Mouse (Mus musculus): Measurements from ENCODE around the gene Nr2c2ap. TPM values are rescaled to one million over a fixed set of nuclear protein-coding genes. Genes with fewer than 3 reads are reported as not detected.
A peak's percentile ranks its signal among the peaks of the same experiment; 100 is the strongest.

Gene Nr2c2ap
- 25.1 and 26.0 TPM in 2 replicates for polyA plus RNA-seq (2015; fragmentation: Nextera tagmentation; extraction: Ambion mirVana)

DNA sequence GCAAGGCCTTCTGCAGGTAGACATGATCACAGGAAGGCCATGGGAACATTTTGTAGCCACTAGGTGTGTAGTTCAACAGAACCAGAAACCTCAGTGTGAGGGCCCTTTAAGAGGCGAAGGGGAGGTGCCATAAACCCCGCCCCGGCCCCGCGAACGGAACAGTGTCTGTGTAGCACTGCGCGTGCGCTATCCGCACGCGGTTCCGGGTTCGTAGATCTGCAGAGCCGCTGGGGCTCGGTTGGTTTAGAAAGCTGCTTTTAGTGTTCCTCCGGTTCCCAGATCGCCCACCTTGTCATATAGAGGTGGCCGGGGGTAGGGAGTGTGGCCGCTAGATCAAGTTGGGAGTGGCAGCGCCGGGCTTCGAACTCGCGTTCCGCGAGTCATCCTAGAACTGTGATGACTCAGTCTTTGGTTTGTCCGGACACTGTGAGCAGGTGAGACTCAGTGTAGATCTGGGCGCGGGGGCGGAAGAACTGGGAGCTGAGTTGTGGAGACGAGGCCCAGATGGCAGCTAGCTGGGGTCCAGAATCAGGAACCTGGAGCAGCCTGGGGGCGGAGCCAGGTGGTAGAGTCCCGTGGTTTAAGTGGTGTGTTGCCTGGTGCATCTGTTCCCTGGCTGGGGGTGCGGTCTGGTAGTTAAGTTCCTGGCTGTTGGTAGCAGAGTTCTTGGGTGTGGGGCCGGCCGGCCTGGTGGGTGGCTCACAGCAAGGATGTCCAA lies at the start of gene Nr2c2ap:
Nr2c2ap (plus strand) TSS at position 168 of the 718 bp plus-strand sequence.
- H3K9me3 ChIP-seq = no peaks in the 10 kb centered on the region
- H3K4me2 ChIP-seq (replicated peaks) = peak within 1 kb of the TSS; percentile 78
- no peaks in the 10 kb centered on the region for H3K27me3 ChIP-seq
- WGBS = 1% methylated on average over 37 of the region's 37 CpGs
- no peak within 1 kb of the TSS for H3K27ac ChIP-seq
- peak; percentile 86 for ATAC-seq (ENCODE audit: low FRiP score, low read depth)
- H3K9ac ChIP-seq = peak within 1 kb of the TSS; percentile 61
- H3K4me1 ChIP-seq = peaks cover 10% of the 10 kb centered on the region
- H3K4me3 ChIP-seq = peak within 1 kb of the TSS; percentile 61
- H3K36me3 ChIP-seq = peaks cover 42% of the 10 kb centered on the region

- no peak overlapping the region for H3K9ac ChIP-seq
- no peak overlapping the region for H3K4me3 ChIP-seq
- H3K27me3 ChIP-seq = peaks cover 64% of the 10 kb centered on the region
- peaks cover 18% of the 10 kb centered on the region for H3K4me1 ChIP-seq
- 80% methylated on average over 2 of the region's 2 CpGs for WGBS
- ATAC-seq (ENCODE audit: low FRiP score, low read depth) = no peak
- H3K27ac ChIP-seq = no peak overlapping the region
- H3K9me3 ChIP-seq = no peaks in the 10 kb centered on the region
- H3K36me3 ChIP-seq = no peaks in the 10 kb centered on the region
- no peak overlapping the region for H3K4me2 ChIP-seq (replicated peaks)
Measured at GRCm38 (mm10) chr8:70081976-70082375, 49.2 kb upstream of the Nr2c2ap start.

DNA sequence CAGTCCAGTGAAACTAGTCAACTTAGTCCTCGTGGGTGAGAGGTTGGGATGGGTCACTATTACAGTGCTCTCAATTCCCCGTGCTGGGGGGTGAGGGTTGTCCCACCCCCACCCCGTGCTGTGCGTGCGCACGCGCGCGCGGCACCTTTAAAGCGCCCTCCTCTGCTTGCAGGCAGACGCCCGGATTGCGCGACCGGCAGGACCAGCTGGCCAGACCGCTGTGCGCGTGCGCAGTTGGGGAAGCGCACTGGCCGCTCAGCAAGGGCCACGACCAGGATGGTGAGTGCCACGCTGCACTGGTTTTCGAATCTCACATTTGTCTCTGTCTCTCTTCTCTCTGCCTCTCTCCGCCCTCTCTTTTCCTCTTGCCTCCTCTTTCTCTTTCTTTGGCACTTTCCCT lies 47.8 kb upstream of the Nr2c2ap start, which contains the start of gene Hapln4:
Hapln4 (plus strand) TSS at position 173 of the 400 bp plus-strand sequence.
- no peak for ATAC-seq (ENCODE audit: low FRiP score, low read depth)
- under 1% methylated on average over 26 of the region's 26 CpGs for WGBS
- H3K9ac ChIP-seq = peak within 1 kb of the TSS; percentile 60

DNA sequence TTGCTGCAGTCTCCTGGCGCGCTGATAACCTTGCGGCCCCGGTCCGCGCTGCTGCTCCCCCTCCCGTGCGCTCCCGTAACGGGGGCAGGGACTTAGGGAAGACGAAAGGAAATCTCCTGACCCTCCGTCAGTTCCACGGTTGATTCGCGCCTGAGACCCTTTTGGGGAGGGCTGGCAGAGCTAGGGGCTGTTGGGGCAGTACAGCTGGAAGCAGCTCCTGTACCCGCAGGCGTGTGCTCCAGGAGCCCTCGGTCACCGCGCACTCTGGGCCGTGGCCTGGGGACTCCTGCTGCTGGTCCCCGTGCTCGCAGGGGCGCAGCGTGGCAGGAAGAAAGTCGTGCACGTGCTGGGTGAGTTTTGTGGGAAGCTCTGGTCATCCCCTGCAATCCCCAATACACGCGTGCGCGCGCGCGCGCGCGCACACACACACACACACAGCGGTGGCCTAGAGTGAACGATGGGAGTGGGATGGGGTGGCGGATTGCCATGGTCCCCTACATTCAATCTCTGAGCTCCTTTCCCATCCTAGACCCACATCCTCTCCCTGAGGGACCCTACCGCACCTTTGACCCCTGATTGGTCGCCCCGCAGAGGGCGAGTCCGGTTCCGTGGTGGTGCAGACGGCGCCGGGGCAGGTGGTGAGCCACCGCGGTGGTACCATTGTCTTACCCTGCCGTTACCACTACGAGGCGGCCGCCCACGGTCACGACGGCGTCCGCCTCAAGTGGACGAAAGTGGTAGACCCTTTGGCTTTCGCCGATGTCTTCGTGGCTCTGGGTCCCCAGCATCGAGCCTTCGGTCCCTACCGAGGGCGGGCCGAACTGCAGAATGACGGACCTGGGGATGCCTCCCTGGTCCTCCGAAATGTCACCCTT lies 46.7 kb upstream of the Nr2c2ap start:
- 1% methylated on average over 71 of the region's 71 CpGs for WGBS
- peaks cover 28% of the 10 kb centered on the region for H3K4me1 ChIP-seq
- no peaks in the 10 kb centered on the region for H3K9me3 ChIP-seq
- H3K27me3 ChIP-seq = peaks cover 88% of the 10 kb centered on the region
- H3K4me3 ChIP-seq = peak overlapping the region; percentile 46
- ATAC-seq (ENCODE audit: low FRiP score, low read depth) = no peak
- H3K9ac ChIP-seq = peak overlapping the region; percentile 60
- H3K27ac ChIP-seq = no peak overlapping the region
- peak overlapping the region; percentile 79 for H3K4me2 ChIP-seq (replicated peaks)
- H3K36me3 ChIP-seq = no peaks in the 10 kb centered on the region

More for the DNA sequence above, 47.8 kb upstream of the Nr2c2ap start, which contains the start of gene Hapln4:
- peak within 1 kb of the TSS; percentile 79 for H3K4me2 ChIP-seq (replicated peaks)
- H3K4me3 ChIP-seq = peak within 1 kb of the TSS; percentile 46
- peaks cover 77% of the 10 kb centered on the region for H3K27me3 ChIP-seq
- no peaks in the 10 kb centered on the region for H3K36me3 ChIP-seq
- H3K9me3 ChIP-seq = no peaks in the 10 kb centered on the region
- H3K27ac ChIP-seq = no peak within 1 kb of the TSS
- peaks cover 26% of the 10 kb centered on the region for H3K4me1 ChIP-seq

- H3K27ac ChIP-seq = no peak overlapping the region
- 46% methylated on average over 1 of the region's 1 CpGs for WGBS
Measured at GRCm38 (mm10) chr8:70086151-70086550, 45.0 kb upstream of the Nr2c2ap start.

GRCm38 (mm10) chr8:70087237-70087636 lies 43.9 kb upstream of the Nr2c2ap start:
- no peak overlapping the region for H3K27ac ChIP-seq
- no peaks in the 10 kb centered on the region for H3K9me3 ChIP-seq
- H3K4me3 ChIP-seq = no peak overlapping the region
- peaks cover 100% of the 10 kb centered on the region for H3K27me3 ChIP-seq
- H3K9ac ChIP-seq = no peak overlapping the region; the same call in 1 of the 2 replicates
- no peak for ATAC-seq (ENCODE audit: low FRiP score, low read depth)
- H3K4me1 ChIP-seq = peaks cover 28% of the 10 kb centered on the region
- H3K4me2 ChIP-seq (replicated peaks) = no peak overlapping the region
- no peaks in the 10 kb centered on the region for H3K36me3 ChIP-seq
- WGBS = 7% methylated on average over 7 of the region's 7 CpGs

More at GRCm38 (mm10) chr8:70086151-70086550, 45.0 kb upstream of the Nr2c2ap start:
- H3K9ac ChIP-seq = no peak overlapping the region
- no peak overlapping the region for H3K4me3 ChIP-seq
- H3K27me3 ChIP-seq = peaks cover 100% of the 10 kb centered on the region
- H3K4me1 ChIP-seq = peaks cover 28% of the 10 kb centered on the region
- no peaks in the 10 kb centered on the region for H3K9me3 ChIP-seq
- no peak for ATAC-seq (ENCODE audit: low FRiP score, low read depth)
- no peak overlapping the region for H3K4me2 ChIP-seq (replicated peaks)
- no peaks in the 10 kb centered on the region for H3K36me3 ChIP-seq

DNA sequence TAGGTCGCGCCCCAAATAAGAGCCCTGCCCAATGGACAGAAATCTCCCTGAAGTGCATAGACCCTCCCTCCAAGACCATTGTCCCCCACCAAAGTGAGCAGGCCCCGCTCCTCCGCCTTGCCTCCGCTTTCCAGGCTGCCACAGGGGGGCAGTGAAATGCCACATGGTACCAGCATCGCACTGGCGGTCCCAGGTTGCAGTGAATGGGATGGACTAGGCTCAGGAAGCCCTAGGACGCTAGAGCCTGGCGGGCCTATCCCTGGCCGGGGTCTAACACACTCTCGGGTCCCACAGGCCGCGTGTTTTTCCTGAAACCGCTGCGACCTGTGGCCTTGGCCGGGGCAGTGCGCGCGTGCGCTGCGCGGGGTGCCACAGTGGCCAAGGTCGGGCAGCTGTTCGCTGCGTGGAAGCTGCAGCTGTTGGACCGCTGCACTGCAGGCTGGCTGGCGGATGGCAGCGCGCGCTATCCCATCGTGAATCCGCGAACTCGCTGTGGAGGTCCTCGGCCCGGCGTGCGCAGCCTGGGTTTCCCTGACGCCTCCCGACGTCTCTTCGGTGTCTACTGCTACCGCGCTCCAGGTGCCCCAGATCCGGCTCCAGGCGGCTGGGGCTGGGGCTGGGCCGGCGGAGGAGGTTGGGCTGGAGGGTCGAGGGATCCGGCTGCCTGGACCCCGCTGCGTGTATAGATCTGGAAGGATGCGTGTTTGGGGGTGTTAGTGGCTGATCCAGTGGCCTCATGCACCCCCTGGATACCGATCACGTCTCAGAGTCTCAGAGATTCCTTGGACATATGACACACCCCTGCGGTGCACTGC lies 43.1 kb upstream of the Nr2c2ap start:
- no peaks in the 10 kb centered on the region for H3K36me3 ChIP-seq
- H3K27me3 ChIP-seq = peaks cover 92% of the 10 kb centered on the region
- peak overlapping the region; percentile 54 for H3K9ac ChIP-seq
- H3K27ac ChIP-seq = no peak overlapping the region
- ATAC-seq (ENCODE audit: low FRiP score, low read depth) = peak; percentile 48; the same call in 1 of the 2 replicates
- WGBS = 5% methylated on average over 56 of the region's 56 CpGs
- no peaks in the 10 kb centered on the region for H3K9me3 ChIP-seq
- H3K4me2 ChIP-seq (replicated peaks) = peak overlapping the region; percentile 75
- H3K4me3 ChIP-seq = peak overlapping the region; percentile 43
- H3K4me1 ChIP-seq = peaks cover 27% of the 10 kb centered on the region

DNA sequence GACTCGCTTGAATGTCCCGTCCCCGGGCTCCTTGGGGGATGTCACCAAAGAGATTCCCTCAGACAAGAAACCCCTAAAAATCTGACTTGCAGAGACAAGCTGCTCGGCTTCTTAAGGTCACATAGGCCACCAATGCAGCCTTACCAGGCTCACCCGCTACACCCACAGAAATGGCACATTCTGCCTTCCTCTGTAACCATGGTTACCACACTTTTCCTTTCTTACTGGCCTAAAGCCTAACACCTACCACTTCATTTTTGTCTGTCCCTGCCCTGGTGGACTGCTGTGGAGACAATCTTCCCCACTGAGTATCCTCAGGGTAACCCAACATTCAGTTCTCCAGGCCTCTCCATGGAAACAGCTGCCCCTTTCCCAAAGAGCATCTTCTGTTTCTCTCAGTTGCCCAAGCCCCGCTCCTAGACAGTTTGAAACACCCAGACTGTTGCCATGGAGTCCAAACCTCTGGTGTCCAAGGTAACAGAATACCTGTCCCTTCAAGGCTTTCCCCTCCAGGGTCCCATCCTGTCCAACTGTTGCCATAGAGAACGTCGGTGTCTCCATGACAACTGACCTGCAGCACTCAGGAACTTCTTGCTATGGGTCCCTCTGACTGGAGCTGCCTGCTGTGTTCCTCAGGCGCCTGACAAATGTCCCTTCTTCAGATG lies 41.7 kb upstream of the Nr2c2ap start:
- no peak for ATAC-seq (ENCODE audit: low FRiP score, low read depth)
- Histone ChIP-seq H3K27me3 (peaks cover 87% of the 10 kb centered on the region), H3K36me3 (no peaks in the 10 kb centered on the region), H3K9me3 (no peaks in the 10 kb centered on the region), H3K9ac (no peak overlapping the region), H3K4me2 (replicated peaks) (no peak overlapping the region), H3K4me3 (no peak overlapping the region), H3K4me1 (peaks cover 13% of the 10 kb centered on the region), H3K27ac (no peak overlapping the region)
- 68% methylated on average over 9 of the region's 9 CpGs for WGBS

DNA sequence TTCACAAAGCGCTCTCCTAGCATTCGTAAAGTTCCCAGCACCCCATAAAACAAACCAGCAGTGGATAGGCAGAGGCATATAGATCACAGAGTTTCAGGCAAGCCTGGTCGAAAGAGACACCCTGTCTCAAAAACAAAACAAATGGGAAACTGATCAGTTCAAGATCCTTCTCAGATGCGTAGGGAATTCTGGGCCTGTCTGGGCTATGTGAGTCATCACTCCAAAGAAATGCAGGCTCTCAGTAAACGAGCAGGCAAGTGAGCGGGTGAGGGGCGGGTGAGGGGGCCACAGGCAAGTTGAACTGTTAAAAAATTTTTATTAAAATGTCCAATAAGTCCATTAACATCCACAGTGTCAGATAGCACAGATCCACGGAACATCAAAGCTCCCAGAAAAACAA lies 38.3 kb upstream of the Nr2c2ap start:
- no peak overlapping the region for H3K27ac ChIP-seq
- no peak for ATAC-seq (ENCODE audit: low FRiP score, low read depth)
- no peaks in the 10 kb centered on the region for H3K36me3 ChIP-seq
- peaks cover 6% of the 10 kb centered on the region for H3K9me3 ChIP-seq
- 43% methylated on average over 8 of the region's 8 CpGs for WGBS
- no peak overlapping the region for H3K9ac ChIP-seq
- peaks cover 57% of the 10 kb centered on the region for H3K27me3 ChIP-seq
- H3K4me2 ChIP-seq (replicated peaks) = no peak overlapping the region
- H3K4me3 ChIP-seq = no peak overlapping the region
- H3K4me1 ChIP-seq = peaks cover 7% of the 10 kb centered on the region; the same call in 1 of the 2 replicates

GRCm38 (mm10) chr8:70099276-70099675 lies 31.9 kb upstream of the Nr2c2ap start:
- H3K4me1 ChIP-seq = no peaks in the 10 kb centered on the region
- H3K4me3 ChIP-seq = no peak overlapping the region
- no peaks in the 10 kb centered on the region for H3K36me3 ChIP-seq
- no peak for ATAC-seq (ENCODE audit: low FRiP score, low read depth)
- H3K27ac ChIP-seq = no peak overlapping the region
- no peak overlapping the region for H3K9ac ChIP-seq
- WGBS = 73% methylated on average over 8 of the region's 8 CpGs
- H3K4me2 ChIP-seq (replicated peaks) = no peak overlapping the region
- H3K9me3 ChIP-seq = peaks cover 9% of the 10 kb centered on the region
- 0 out of 2 replicates have a peak, but pooled peaks cover 5% of the 10 kb centered on the region for H3K27me3 ChIP-seq

- Histone ChIP-seq H3K9me3 (peaks cover 9% of the 10 kb centered on the region), H3K4me3 (no peak overlapping the region), H3K4me2 (replicated peaks) (no peak overlapping the region), H3K27ac (no peak overlapping the region), H3K27me3 (0 out of 2 replicates have a peak, but pooled peaks cover 9% of the 10 kb centered on the region), H3K36me3 (no peaks in the 10 kb centered on the region), H3K9ac (no peak overlapping the region), H3K4me1 (no peaks in the 10 kb centered on the region)
- WGBS = 84% methylated on average over 8 of the region's 8 CpGs
- no peak for ATAC-seq (ENCODE audit: low FRiP score, low read depth)
Measured at GRCm38 (mm10) chr8:70100241-70100640, 30.9 kb upstream of the Nr2c2ap start.

All from limb, embryonic 13.5 days (tissue).